Mouse (Mus musculus) ES-Bruce4 (cell line): ENCODE measurements around the gene Cavin1. TPM values are rescaled to one million over a fixed set of nuclear protein-coding genes. Genes with fewer than 3 reads are reported as not detected.

Source experiments
- H3K27ac ChIP-seq: 2 replicates; pipeline ENCODE4 v1.5.1; 2012; ENCODE audit warnings: low read length, inconsistent platforms; ENCODE audit not compliant: insufficient read depth
- H3K27me3 ChIP-seq: 2 replicates; pipeline ENCODE4 v1.6.1; 2012; ENCODE audit warnings: mild to moderate bottlenecking, low read length, inconsistent platforms; ENCODE audit not compliant: control insufficient read depth, poor library complexity, insufficient read depth, severe bottlenecking
- H3K36me3 ChIP-seq: 2 replicates; pipeline ENCODE4 v1.6.1; 2012; ENCODE audit warnings: inconsistent platforms, mild to moderate bottlenecking, low read length, moderate library complexity; ENCODE audit not compliant: control insufficient read depth, poor library complexity, insufficient read depth, severe bottlenecking
- H3K4me1 ChIP-seq: one replicate; pipeline ENCODE4 v1.8.1; 2011; ENCODE audit warnings: low read length; ENCODE audit not compliant: control insufficient read depth, insufficient read depth
- H3K4me3 ChIP-seq: 2 replicates; pipeline ENCODE4 v1.5.1; 2011; ENCODE audit warnings: low read depth, mild to moderate bottlenecking, low read length
- H3K9ac ChIP-seq: 2 replicates; pipeline ENCODE4 v1.6.1; 2012; ENCODE audit warnings: low read depth, mild to moderate bottlenecking, inconsistent platforms; ENCODE audit not compliant: poor library complexity, severe bottlenecking
- H3K9me3 ChIP-seq: replicated peaks from 2 replicates; pipeline ENCODE4 v1.6.1; 2012; ENCODE audit warnings: mild to moderate bottlenecking, low read length, inconsistent platforms; ENCODE audit not compliant: control insufficient read depth, poor library complexity, insufficient read depth, severe bottlenecking
- CTCF ChIP-seq: IDR thresholded peaks from one replicate; pipeline ENCODE4 v1.8.1; 2011; ENCODE audit warnings: low read depth, low read length
- EP300 ChIP-seq: IDR thresholded peaks from 2 replicates; pipeline ENCODE4 v1.6.1; 2011; ENCODE audit warnings: low read depth, low read length; ENCODE audit not compliant: insufficient read depth
- POLR2A ChIP-seq: IDR thresholded peaks from one replicate; pipeline ENCODE4 v1.8.1; 2011; ENCODE audit warnings: low read length; ENCODE audit not compliant: insufficient read depth
- polyA plus RNA-seq: library from polyadenylated mRNA; stranded (reverse); fragments of >200 nt; gene quantifications from 2 replicates; pipeline ENCODE4 v1.2.4, GENCODE M21; 2011; ENCODE audit warnings: low read depth; ENCODE audit not compliant: missing spikeins, insufficient read depth, insufficient read length

Gene Cavin1
- polyA plus RNA-seq, 1 experiment = 78.5 TPM

- no peak overlapping the region for H3K4me3 ChIP-seq
- no peaks in the 10 kb centered on the region; the same call in 1 of the 2 replicates for H3K27me3 ChIP-seq
- H3K9me3 ChIP-seq = no peaks in the 10 kb centered on the region
- no peak overlapping the region for H3K9ac ChIP-seq
- peaks cover 5% of the 10 kb centered on the region for H3K4me1 ChIP-seq
- no peak overlapping the region for H3K27ac ChIP-seq
- no peaks in the 10 kb centered on the region for H3K36me3 ChIP-seq
- TF ChIP-seq EP300 (no peak), CTCF (no peak), POLR2A (no peak)
These were observed 23.5 kb upstream of the Cavin1 start for GRCm38 (mm10) chr11:100994233-100994632.

DNA sequence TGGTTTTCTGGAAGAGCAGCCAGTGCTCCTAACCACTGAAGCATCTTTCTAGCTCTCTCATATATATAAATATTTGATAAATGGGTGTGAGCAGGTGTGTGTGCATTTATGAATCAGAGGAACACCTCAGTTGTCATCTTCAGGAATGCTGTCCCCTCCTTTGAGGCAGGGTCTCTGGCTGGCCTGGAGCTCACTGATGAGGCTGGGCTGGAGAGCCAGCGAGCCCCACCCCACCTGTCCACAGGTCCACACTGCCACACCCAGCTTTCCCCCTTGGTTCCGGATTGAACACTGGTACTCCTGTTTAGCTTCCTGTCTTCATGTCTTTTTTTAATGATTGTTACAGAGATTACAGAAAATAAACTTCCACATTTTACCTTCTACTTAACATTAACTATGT, 22.8 kb upstream of the Cavin1 start:
- Histone ChIP-seq H3K4me3 (no peak overlapping the region), H3K9ac (no peak overlapping the region), H3K4me1 (peaks cover 1% of the 10 kb centered on the region), H3K27ac (no peak overlapping the region), H3K36me3 (no peaks in the 10 kb centered on the region), H3K27me3 (no peaks in the 10 kb centered on the region; the same call in 1 of the 2 replicates), H3K9me3 (no peaks in the 10 kb centered on the region)
- TF ChIP-seq CTCF = no peak
- TF ChIP-seq EP300 = no peak
- no peak for TF ChIP-seq POLR2A

DNA sequence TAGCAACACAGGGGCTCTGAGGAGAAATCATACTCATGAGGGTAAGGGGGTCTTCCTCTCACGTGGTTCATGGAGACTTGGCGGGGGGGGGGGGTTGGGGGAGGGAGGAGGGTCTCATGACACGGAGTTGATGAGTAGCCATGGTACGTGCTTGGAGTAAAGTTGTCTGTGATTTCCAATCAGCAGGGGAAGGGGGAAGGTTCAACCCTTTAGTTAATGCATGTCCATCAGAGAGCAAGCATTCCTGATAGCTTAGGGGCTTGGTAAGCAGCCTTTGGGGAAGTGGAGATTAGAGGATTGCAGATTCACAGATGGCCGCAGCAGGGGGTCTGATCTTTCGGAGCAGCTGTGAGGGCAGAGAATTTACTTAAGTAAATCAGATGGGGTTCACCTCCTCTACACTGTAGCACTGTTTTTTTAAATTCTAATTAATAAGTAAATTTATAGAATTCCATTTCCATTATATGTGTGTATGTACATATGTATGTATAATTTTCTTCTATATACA, 20.4 kb upstream of the Cavin1 start:
- Histone ChIP-seq H3K9me3 (no peaks in the 10 kb centered on the region), H3K9ac (no peak overlapping the region), H3K36me3 (no peaks in the 10 kb centered on the region), H3K4me1 (no peaks in the 10 kb centered on the region), H3K27ac (no peak overlapping the region), H3K4me3 (no peak overlapping the region), H3K27me3 (no peaks in the 10 kb centered on the region; the same call in 1 of the 2 replicates)
- no peak for TF ChIP-seq CTCF
- no peak for TF ChIP-seq EP300
- TF ChIP-seq POLR2A = no peak

DNA sequence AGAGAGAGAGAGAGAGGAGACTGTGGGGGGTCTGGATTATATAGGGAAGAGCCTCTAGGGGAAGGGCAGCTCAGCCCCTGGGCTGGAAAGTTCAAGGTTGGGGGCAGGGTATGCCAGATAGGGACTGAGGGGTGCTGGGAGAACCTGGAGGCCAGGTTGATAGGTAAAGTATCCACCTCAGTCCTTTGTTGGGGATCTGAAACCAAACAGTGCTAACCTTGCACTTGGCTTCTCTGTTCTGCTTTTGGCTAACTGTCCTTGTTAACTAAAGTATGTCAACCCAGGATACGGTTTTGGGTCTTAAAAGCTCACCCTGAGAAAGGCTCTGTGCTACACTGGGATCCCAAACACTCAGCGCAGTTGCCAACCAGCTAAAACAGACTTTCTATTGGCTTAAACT, 19.0 kb upstream of the Cavin1 start:
- Histone ChIP-seq H3K9me3 (no peaks in the 10 kb centered on the region), H3K27me3 (no peaks in the 10 kb centered on the region; the same call in 1 of the 2 replicates), H3K4me3 (no peak overlapping the region), H3K4me1 (no peaks in the 10 kb centered on the region), H3K27ac (no peak overlapping the region), H3K9ac (no peak overlapping the region), H3K36me3 (no peaks in the 10 kb centered on the region)
- TF ChIP-seq CTCF (no peak), POLR2A (no peak), EP300 (no peak)

- H3K4me1 ChIP-seq = no peaks in the 10 kb centered on the region
- H3K9ac ChIP-seq = no peak overlapping the region
- no peak overlapping the region for H3K27ac ChIP-seq
- H3K9me3 ChIP-seq = no peaks in the 10 kb centered on the region
- H3K27me3 ChIP-seq = no peaks in the 10 kb centered on the region
- no peak overlapping the region for H3K4me3 ChIP-seq
- TF ChIP-seq EP300 (no peak), CTCF (no peak), POLR2A (no peak)
- H3K36me3 ChIP-seq = no peaks in the 10 kb centered on the region
These were observed 18.0 kb upstream of the Cavin1 start for GRCm38 (mm10) chr11:100988674-100989073.

- no peak overlapping the region for H3K4me3 ChIP-seq
- H3K27ac ChIP-seq = no peak overlapping the region
- TF ChIP-seq EP300 = no peak
- peak; percentile 89 for TF ChIP-seq CTCF
- TF ChIP-seq POLR2A = no peak
- no peaks in the 10 kb centered on the region for H3K36me3 ChIP-seq
- no peaks in the 10 kb centered on the region for H3K4me1 ChIP-seq
- no peak overlapping the region for H3K9ac ChIP-seq
- no peaks in the 10 kb centered on the region for H3K9me3 ChIP-seq
- no peaks in the 10 kb centered on the region for H3K27me3 ChIP-seq
These were observed 14.9 kb upstream of the Cavin1 start for GRCm38 (mm10) chr11:100985607-100986006.
